Comparison of ENCODE assay signal across 7 mouse cellular contexts in genomic region chr14:30459891-30460523, GRCm38 (mm10). TPM values are rescaled to one million over a fixed set of nuclear protein-coding genes. Genes with fewer than 3 reads are reported as not detected.
DNase-seq lines count a peak whose midpoint lies in the region.

No protein-coding gene starts in this region.

- DNase-seq in adipocyte (ENCODE audit: low spot score) = peak; percentile 39
- peak; percentile 82 to 90 for DNase-seq in cerebellum, postnatal 25 days
- DNase-seq in gastrocnemius, adult 18-20 months (ENCODE audit: low spot score) = peak; percentile 69
- peak; percentile 84 for DNase-seq in induced T-regulatory cell, adult 2 months (ENCODE audit: low read depth)
- peak; percentile 44 to 86 for DNase-seq in left cerebral cortex, adult 9 months (ENCODE audit: low spot score in 2 of 2)
- DNase-seq in mesoderm, embryonic 11.5 days (ENCODE audit: low read depth, low spot score) = peak; percentile 82
- peak; percentile 52 for DNase-seq in skeletal muscle tissue, adult 2 months (ENCODE audit: low read depth, low spot score)

RNA-seq across cellular contexts. Expression of gene Dcp1a, which starts 19.3 kb away (rescaled TPM):
- total RNA-seq in gastrocnemius, adult 18-20 months (2021) = 1 to 10 TPM; 7.2 to 8.1 TPM

RNA-seq across cellular contexts. Expression of gene Cacna1d, which starts 31.2 kb away (rescaled TPM):
- under 1 TPM; 0.26 to 0.37 TPM for total RNA-seq in gastrocnemius, adult 18-20 months (2021)

Comparison
In these comparisons a context has a peak if more than half of its experiments do, and no peak if none do; other contexts are left out.
1. Peak in every context shown above with its lines: DNase-seq.